Mouse (Mus musculus) left cerebral cortex, adult 2 months (tissue): ENCODE measurements at regions not wholly inside any gene's neighbourhood (a gene's known extent, or its start where the extent isn't known, plus 50 kb on each side); places are given as distances from the start of the nearest gene placed in this dataset.

Source experiments
- DNase-seq, 2 experiments: peaks; one replicate each; pipeline ENCODE4 v3.0.0; 2021 to 2022; ENCODE audit warnings: low spot score in 2 of 2, mixed read lengths in 1 of 2; ENCODE audit errors: extremely low spot score in 1 of 2
- H3K27ac ChIP-seq: fragments of 200-600 bp; 2 replicates; pipeline ENCODE4 v1.8.1; 2022
- H3K4me3 ChIP-seq: fragments of 200-600 bp; 2 replicates; pipeline ENCODE4 v1.8.1; 2022
- CTCF ChIP-seq: fragments of 200-600 bp; IDR thresholded peaks from 2 replicates; pipeline ENCODE4 v1.8.1; 2022; ENCODE audit warnings: antibody characterized with exemption, mild to moderate bottlenecking, moderate library complexity
- intact Hi-C: fragments of 180-260 bp; cut with DNase I; formaldehyde crosslinking; loops from one replicate; pipeline ENCODE4 v1.15.1; 2025

DNA sequence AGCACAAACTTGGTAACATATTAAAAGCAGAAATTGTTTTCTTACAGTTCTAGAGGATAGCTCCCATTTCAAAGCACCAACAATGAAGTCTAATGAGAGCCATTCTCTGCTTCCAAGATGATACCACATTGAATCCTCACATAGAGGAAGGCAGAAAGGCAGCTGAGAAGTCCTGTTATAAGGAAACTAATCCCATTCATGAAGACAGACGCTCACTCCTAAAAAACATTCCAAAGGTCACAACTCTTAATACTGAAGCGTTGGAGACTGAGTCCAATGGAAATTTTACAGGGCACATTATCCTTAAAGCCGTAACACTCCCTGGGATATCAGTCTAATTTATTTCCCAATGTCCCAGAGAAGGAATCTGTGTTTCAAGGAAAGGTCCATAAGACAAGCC, 75.4 kb upstream of the Trabd2b start:
- intact Hi-C loops = no loop called here
- no peak for TF ChIP-seq CTCF
- no peak overlapping the region for H3K27ac ChIP-seq
- H3K4me3 ChIP-seq = no peak overlapping the region
- DNase-seq = no peak

DNA sequence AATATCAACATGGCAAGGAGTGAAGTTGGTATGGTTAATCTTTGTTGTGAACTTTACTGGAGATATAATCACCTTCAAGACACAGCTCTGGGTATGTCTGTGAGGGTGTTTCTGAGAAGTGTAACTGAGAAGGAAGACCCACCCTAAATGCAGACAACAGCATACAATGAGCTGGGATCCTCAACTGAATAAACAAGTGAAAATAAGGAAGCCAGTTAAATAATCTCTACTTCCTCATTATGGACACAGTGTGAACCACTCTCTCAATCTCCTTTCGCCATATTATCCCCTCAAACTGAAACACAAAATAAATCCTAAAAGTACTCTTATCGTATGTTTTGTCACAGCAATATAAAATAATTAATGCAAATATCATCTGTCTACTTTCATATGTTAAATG, 71.7 kb upstream of the Trabd2b start:
- intact Hi-C loops = no loop called here
- no peak for DNase-seq
- TF ChIP-seq CTCF = no peak
- Histone ChIP-seq H3K4me3 (no peak overlapping the region), H3K27ac (no peak overlapping the region)

DNA sequence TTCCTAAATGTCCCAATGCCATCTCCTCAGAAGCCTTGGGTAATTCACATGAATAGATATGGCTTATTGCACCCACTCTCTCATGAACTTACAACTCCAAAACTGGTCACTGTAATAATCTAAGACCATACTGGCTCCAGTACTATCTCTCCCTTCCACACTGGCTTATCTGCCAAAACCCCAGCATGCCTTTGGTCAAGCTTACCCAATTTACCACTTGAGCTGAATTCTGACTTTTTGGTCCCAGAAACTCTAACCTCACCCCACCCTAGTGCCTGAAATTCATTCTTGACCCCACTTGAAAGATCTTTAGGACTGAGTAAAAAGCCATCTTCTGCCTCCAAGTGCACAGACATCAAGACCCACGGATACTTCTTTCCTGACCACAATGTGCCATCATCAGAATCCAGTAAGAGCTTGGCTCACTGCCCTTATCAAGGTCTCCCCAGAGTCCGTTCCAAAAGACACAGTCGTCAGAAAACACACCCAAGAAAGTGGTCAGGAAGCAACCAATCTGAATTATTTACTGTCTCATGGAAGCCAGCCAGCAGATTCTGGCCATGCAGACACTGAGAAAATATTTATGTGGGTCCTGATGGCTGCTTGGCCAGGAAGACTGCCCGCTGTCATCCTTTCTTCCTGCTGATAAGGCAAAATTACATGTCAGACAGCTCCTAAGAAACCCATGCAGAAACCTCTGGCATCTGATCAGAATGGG, 70.3 kb upstream of the Trabd2b start:
- Histone ChIP-seq H3K27ac (no peak overlapping the region), H3K4me3 (no peak overlapping the region)
- intact Hi-C loops = no loop called here
- no peak for DNase-seq
- no peak for TF ChIP-seq CTCF

DNA sequence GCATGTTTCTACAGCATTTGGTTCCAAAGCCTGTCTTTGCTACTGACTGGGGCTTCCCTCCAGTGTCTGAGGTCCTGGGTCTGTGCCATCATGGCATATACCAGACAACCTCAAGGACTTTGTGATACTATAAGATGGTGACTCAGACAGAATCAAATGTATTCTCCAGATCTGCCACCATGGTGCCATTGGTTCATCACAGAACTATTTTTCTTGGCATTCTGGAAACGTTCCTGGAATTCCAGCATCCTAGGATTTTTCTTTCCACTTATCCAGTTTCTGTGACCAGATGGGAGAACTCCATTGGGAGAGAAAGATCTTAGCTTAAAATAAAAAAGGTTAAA, 69.8 kb upstream of the Trabd2b start:
- no peak for TF ChIP-seq CTCF
- Histone ChIP-seq H3K4me3 (no peak overlapping the region), H3K27ac (no peak overlapping the region)
- intact Hi-C loops = no loop called here
- DNase-seq = no peak

DNA sequence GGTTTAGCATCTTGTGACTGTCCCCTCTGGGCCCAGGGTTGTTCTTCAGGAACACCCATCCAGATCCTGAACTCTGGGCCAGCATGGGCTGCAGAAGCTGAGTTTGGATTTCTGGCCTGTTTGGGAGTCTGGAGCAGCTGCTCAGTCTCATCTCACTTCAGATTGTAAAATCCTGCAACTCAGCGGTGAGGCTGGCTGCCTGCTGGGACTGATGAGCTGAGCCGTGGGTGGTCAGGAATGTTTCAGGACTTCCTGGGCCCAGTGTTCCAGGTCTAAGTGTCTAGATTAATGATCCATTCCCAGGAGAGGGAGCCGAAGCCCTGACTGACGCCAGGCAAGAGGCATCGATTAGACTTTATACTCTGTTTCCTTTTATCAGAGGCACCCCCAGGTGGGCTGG, 66.7 kb upstream of the Trabd2b start:
- DNase-seq = no peak
- intact Hi-C loops = no loop called here

DNA sequence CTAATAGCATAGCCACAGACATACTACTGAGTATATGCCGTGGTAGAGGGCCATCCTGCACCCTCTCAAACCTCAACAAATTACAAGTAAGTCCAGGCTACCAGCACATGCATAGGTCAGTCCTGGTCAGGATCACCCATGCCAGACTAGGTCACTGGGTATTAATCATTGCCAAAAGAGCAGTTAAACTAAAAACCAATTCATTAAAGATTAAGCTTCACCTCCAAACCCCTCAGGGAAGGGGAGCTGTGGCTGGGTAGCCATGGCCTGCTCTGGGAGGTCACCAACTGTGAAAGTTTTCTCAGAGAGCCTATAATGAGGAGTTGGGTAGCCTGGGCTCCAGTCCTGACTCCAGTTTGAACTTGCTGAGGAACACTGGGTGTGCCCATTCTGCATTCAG, 61.4 kb upstream of the Trabd2b start:
- no peak for DNase-seq
- TF ChIP-seq CTCF = no peak
- intact Hi-C loops = no loop called here
- Histone ChIP-seq H3K27ac (no peak overlapping the region), H3K4me3 (no peak overlapping the region)

More for the DNA sequence above, 66.7 kb upstream of the Trabd2b start:
- Histone ChIP-seq H3K27ac (no peak overlapping the region), H3K4me3 (no peak overlapping the region)
- no peak for TF ChIP-seq CTCF

DNA sequence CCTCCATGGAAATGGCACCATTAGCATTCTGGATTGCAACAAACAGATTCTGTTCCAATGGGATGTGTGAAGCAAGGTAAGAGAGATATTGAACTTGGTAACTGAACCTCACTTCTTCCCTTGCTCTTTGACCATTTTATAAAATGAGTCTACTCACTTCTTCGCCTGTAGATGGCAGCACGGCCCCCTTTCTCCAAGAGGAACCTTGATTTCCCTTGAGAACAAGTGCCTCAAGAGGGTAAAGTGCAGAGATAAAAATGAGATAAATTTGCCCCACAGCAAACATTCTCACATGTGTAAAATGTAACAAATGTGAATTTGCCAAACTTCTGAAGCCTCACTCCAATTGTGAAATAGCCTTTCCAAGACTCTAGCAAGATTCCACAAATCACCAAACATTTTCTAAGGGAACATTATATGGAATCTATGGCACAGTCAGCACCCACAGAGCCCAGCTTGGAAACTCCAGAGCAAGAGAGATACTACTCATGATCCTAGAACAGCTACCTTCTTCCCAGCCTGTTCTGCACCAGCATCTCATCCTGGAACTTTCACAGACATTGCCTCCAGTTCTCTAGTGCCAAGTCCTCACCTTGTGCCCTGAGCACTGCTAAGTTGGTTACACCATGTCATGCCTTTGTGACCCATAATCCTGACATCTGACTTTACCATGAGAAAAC, 60.3 kb upstream of the Trabd2b start:
- intact Hi-C loops = loop anchor here (2.0 kb wide), 3 partner anchors 59 to 291 kb away; no protein-coding TSS in a partner anchor
- DNase-seq = peak; percentile 52 to 63
- TF ChIP-seq CTCF = peak; percentile 81
- Histone ChIP-seq H3K4me3 (no peak overlapping the region), H3K27ac (no peak overlapping the region)

DNA sequence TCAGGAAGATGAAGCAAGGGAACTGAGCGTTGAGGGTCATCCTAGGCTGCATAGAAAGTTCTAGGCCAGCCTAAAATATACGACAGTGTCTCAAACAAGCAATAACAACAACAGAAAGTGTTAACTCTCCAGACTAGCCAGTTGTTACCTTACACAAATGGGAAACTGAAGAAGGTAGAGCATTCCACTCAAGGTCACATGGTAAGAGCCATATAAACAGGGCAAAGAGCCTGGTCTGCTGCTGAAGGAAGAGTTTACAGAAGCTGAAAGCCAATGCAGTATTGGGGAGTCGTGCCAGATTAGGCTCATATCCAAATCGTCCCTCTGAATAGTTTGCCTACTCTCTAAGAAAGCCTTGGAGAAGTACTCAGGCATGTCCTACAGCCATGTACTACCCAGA, 59.6 kb upstream of the Trabd2b start:
- Histone ChIP-seq H3K27ac (no peak overlapping the region), H3K4me3 (no peak overlapping the region)
- no peak for DNase-seq
- TF ChIP-seq CTCF = no peak
- intact Hi-C loops = loop anchor here (2.0 kb wide), 3 partner anchors 58 to 290 kb away; no protein-coding TSS in a partner anchor

DNA sequence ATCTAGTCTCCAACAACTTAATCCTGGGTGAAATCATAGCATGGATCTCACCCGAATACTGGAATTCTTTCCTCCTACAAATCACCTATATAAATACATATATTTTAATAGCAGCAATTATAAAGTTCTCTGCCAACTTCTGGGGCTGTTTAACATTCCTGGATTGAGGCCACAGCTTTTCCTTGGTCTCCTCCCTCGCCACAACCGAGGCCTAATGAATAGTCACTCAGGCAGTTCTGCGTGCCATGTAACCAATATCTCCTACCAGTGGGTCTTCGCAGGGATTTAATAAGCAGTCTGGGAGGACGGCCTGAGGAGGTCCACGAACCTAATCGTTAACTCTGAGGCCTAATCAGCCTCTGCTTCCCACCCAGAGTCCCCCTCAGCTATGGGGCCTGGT, 56.9 kb upstream of the Trabd2b start:
- no peak overlapping the region for H3K4me3 ChIP-seq
- no peak for DNase-seq
- TF ChIP-seq CTCF = no peak
- intact Hi-C loops = no loop called here
- no peak overlapping the region for H3K27ac ChIP-seq

DNA sequence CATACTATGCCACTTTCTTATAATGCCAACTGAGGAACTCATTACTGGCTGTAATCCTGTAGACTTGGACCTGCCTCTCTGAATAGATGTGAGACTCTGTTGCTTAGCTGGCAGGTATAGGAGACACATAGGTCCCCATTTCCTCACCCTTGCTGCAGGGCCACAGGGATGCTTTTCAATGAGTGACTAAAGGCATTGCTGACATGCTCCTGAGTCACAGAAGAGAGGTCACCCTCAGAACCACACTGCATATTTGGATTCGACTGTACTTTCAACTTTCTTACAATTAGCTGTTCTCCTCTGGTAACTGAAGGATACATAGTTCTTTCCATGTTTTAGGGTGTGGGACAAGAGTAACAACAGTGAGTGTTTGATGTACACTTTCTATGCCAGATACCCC, 55.2 kb upstream of the Trabd2b start:
- intact Hi-C loops = loop anchor here (5.0 kb wide), 1 partner anchor 106 kb away; no protein-coding TSS in a partner anchor
- DNase-seq = no peak
- Histone ChIP-seq H3K4me3 (no peak overlapping the region), H3K27ac (no peak overlapping the region)
- no peak for TF ChIP-seq CTCF

DNA sequence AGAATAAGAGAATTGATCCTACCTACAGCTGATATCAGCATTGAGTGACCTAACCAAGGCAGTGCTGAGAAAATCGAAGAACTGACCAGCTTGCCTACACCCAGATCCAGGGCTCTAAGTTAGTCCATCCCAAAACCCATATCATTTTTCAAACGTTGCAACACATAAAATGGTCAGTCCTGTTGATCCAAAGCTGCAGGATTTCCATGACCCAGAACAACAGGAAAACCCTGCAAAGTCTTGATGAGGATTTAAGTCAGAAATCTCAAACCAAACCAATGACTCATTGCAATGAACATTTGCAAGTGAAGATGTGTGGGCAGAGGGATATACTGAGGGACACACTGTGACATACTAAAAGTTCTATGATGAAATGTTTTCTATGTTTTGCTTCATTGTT, 53.5 kb upstream of the Trabd2b start:
- no peak overlapping the region for H3K27ac ChIP-seq
- no peak for DNase-seq
- intact Hi-C loops = loop anchor here (5.0 kb wide), 1 partner anchor 104 kb away; no protein-coding TSS in a partner anchor
- TF ChIP-seq CTCF = no peak
- H3K4me3 ChIP-seq = no peak overlapping the region
